Mouse (Mus musculus) mouse trophoblast stem cell (cell line): Measurements from ENCODE around the gene Hmgn1.
"Not testable (repeated sequence)": the region's sequence is repeated elsewhere in the genome, so short reads cannot be mapped to it uniquely, and the experiment has no call there.

Experiments used
- in situ Hi-C, 2 experiments: fragments of 300-500 bp; cut with MseI, MboI; formaldehyde crosslinking; loops; 2 replicates in 1 of 2; 3 replicates in 1 of 2; pipeline ENCODE4 v1.15.1; 2025

Gene Hmgn1

GRCm38 (mm10) chr16:96127288-96127656 is 257 bp downstream of the Hmgn1 start:
- in situ Hi-C loops = no loop called here

DNA sequence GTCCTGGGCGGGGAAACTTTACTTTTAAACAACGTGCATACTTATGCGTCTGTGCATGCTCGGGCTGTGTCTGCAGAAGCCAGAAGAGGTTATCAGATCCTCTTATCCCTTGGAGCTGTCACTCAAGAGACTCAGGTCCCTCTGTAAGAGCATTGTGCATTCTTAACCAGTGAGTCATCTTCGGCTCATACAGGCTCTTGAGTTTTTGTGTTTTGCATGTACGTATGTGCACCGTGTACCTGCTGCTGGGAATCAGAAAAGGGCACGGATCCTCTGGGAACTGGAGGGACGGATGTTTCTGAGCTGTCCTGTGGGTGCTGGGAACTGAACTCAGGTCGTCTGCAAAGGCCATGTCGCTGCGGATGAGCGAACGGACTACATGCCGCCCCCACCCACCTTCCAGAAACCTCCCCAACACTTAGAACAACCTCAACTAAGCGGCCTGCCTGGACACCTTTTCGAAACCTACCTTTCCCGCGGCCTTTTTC is 801 bp downstream of the Hmgn1 start:
- in situ Hi-C loops = no loop called here

- in situ Hi-C loops = no loop called here
Observed at GRCm38 (mm10) chr16:96120022-96120623, 7.4 kb downstream of the Hmgn1 start.

- in situ Hi-C loops = loop anchor here (5.0 kb wide), 2 partner anchors 33 to 38 kb away; partner anchors contain the start of gene Wrb (in 1 of the 2)
Observed at GRCm38 (mm10) chr16:96114729-96115128, 12.8 kb downstream of the Hmgn1 start.

DNA sequence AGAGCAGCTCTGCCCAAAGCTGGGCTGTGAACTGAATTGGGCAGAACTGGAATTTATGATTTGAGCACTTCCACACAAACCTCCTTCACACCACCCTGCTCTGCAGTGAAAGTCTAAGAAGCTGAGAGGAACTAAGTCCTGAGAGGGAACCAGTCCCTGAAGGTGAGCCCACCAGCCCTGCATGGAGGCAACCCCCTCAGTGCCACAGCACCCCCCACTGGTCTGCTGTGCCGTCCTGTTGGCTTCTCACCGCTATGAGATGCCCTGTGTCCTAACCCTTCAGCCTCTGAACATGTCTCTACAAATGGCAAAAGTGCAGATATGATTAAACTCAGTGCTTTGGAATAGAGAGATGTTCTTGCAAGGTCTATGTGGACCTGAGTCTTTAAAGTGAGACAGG is 14.8 kb downstream of the Hmgn1 start:
- in situ Hi-C loops = loop anchor here in 1 of 2 experiments (5.0 kb wide), 1 partner anchor 35 kb away; the partner anchor contains the start of gene Wrb

DNA sequence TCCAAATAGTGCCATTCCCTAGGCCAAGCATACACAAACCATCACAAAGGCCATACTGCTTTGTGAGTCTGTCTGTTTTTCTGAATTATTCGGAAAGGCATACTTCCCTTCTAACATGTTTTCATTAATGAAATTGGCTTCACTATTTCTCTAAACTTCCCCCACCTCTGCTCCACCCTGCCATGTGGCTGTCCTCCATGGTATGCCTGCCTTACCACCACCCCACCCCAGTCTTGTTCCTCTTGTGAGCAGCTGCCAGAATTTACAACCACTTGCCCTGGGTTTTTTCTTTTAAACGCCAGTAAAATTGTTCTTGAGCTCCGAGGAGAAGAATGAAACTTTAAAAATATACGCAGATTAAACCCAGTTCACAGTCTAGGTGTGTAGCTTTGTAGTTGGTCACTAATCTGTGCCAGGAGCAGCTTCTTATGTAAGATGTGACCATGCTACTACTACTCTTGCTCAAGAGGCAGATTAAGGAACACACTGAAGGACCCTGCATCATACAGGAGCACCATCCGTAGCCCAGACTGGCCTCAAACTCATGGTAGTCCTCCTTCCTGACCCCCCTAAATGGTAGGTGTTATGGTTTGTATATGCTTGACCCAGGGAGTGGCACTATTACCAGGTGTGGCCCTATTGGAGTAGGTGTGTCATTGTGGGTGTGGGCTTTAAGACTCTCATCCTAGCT is 16.7 kb downstream of the Hmgn1 start:
- in situ Hi-C loops = loop anchor here in 1 of 2 experiments (5.0 kb wide), 1 partner anchor 37 kb away; the partner anchor contains the start of gene Wrb

- in situ Hi-C loops = loop anchor here in 1 of 2 experiments (5.0 kb wide), 1 partner anchor 38 kb away; the partner anchor contains the start of gene Wrb
Observed at GRCm38 (mm10) chr16:96109673-96110072, 17.9 kb downstream of the Hmgn1 start.

- in situ Hi-C loops = no loop called here
Observed at GRCm38 (mm10) chr16:96103036-96103435, 24.5 kb downstream of the Hmgn1 start.

- in situ Hi-C loops = not testable (repeated sequence)
Observed at GRCm38 (mm10) chr16:96097811-96098210, 29.7 kb downstream of the Hmgn1 start.

DNA sequence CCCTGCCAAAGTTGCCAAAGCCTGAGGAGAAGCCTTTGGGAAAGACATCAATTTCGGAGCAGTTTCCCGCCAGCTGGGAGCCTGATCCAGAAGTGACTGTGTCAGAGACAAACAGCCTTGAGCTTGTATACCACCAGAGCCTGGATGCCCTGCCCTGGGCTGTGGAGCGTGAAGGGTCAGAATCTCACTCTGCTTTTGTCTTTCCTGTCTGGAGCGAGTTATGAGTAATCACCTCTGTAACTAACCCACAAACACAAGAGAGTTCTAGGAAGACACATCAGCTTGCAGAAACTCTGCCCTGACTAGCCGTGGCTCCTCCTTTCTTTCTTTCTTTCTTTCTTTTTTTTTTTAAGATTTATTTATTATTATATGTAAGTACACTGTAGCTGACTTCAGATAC is 31.6 kb downstream of the Hmgn1 start:
- in situ Hi-C loops = no loop called here

DNA sequence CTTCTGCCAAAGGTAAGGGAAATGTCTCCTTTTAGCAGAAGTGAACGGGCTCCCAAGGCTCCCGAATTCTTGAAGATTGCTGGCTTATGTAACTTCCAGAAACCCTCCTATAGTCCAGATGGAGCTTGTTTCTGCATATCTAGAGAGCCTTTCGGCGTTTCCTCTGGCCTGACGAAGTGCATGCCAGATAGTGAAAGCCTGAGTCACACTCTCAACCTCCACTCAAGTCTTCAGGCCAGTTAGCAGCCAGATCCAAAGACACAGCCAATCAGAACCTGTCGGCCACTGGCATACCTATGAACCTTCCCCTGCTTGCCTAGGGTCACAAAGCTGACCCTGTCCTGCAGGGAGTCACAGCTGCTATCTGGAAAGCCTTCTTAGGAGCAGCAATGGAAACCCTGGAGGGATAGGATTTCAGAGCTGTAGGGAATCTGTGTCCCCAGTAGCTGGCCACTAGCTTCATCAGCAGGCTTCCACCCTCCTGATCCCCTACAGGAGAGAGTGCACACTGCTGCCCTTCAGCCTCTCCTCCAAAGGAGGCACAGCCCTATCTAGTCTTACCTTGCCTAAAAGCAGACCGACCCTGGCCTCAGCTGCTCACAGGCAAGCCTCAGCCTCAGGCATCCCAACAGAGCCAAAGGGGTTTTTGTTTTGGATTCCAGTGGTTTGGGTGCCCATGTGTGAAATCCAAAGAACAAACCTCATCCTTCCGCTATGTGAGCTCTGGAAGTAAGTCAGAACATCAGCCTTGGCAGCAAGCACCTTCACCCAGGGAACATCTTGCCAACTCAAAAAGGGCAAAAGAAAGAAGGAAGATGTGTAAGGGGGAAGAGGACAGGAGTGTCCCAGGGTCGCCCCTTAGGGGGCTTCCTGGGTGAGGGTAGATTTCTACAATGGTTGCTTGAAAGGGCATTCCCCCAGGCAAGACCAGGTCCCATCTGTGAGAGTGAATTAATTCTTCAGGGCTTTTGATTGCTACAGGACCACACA is 35.7 kb downstream of the Hmgn1 start:
- in situ Hi-C loops = no loop called here

- in situ Hi-C loops = no loop called here
Observed at GRCm38 (mm10) chr16:96088120-96088519, 39.4 kb downstream of the Hmgn1 start.

- in situ Hi-C loops = no loop called here
Observed at GRCm38 (mm10) chr16:96087436-96087835, 40.1 kb downstream of the Hmgn1 start.

- in situ Hi-C loops = no loop called here
Observed at GRCm38 (mm10) chr16:96087001-96087400, 40.5 kb downstream of the Hmgn1 start.

DNA sequence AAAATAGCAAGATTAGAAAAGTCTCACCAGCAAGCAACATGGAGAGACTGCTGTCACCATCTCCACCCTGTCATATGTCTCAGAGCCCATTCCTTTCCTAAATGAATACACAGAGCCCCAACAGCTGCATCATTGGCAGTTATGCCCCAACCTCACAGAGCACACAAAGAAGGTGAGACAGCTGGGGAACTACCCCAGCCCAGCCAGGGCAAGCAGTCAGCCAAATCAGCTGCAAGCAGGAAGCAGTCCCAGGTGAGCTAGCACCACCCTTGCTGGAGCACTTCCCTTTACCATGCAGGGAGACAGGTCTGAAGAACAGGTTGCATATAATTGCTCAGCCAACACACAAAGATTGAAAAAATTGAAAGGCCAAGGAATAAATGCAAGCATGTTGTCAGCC is 41.9 kb downstream of the Hmgn1 start:
- in situ Hi-C loops = no loop called here

DNA sequence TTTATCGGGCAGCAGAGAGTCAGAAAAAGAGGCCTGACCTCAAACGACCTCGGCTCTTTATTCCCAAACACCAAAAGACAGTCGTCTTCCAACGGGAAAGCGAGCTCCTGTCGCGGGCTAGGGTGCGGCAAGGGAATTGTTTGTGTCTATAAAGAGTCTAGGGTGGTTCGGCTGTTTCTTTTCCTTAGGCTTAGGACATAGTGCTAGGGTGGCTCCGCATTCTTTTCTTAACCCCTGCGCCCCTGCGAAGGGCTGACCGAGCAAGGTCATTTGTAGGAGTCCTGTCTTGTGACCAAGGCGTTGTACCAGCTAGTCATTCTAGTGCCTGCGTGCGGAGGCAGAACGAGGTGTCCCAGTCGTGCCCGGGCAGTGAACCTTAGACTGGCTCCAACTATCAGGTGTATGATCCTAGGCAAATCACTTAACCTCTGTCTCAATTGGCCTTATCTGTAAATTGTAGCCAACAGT is 44.3 kb downstream of the Hmgn1 start:
- in situ Hi-C loops = no loop called here

DNA sequence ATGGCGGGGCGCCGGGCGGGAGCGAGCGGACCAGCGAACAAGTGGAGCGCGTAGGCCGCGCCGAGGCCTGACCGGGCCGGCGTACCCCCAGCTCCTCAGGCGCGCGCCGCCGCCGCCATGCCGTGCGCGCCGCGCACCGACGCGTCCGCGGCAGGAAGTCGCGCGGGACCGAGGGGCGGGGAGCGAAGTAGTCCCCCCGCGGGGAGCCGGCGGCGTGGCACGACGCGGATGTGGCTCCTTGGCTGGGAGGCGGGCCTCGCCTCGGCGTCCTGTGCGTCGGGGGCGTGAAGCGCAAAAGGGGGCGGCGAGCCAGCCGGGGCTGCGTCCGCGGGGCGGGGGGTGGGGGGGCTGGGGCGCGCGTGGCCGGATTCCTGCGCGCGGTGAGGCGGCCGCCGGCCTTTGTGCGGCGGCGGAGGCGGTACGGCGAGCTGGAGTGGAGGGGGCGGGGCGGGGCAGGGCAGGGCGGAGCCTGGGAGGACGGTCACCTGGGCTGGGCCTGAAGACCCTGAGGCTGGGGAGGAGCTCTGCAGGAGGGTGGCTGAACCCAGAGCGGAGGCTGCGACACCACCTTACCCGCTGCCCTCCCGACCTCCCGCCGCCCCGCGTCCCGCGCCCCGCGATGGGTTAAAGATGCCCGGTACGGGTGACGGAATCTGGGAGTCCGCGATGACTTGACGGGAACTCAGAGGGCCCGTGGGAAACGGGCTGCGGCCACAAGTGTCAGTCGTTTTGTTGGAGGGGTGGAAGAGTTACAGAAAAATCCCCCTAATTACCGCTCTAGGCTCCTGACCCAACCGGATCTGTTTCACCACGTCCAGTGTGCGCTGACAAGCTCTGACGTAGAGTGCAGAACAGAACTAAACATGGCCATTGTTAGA is 45.0 kb downstream of the Hmgn1 start, which contains the start of gene Brwd1:
TSS of gene Brwd1 (minus strand) at position 226 of the 878 bp plus-strand sequence.
- in situ Hi-C loops = no loop called here

DNA sequence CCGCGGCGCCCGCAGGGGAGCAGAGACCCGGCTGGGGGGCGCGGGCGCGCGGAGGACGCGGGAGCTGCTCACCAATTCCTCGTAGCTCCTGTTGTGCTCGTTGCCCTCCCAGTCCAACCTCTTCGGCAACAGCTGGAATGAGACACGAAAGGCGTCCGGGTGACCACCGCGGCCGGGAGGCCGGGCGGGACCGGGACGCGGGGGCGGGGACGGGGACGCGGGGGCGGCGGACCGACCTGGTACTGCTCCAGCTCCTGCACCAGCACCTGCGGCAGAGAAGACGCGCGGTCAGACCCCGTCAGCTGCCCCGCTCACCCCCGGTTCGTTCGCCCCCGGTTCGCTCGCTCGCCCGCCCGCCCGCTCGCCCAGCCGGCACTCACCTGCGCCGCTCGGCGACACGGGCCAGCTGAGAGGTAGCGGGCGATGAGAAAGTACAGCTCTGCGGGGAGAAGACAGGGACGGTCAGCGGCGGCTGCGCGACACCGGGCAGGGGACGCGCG is 45.7 kb downstream of the Hmgn1 start:
- in situ Hi-C loops = no loop called here

GRCm38 (mm10) chr16:96081331-96081730 is 46.2 kb downstream of the Hmgn1 start:
- in situ Hi-C loops = no loop called here

- in situ Hi-C loops = no loop called here
Observed at GRCm38 (mm10) chr16:96080524-96080923, 47.0 kb downstream of the Hmgn1 start.
